Mouse (Mus musculus) hindbrain, postnatal 0 days (tissue): ENCODE data around the gene Dgkq. TPM values are rescaled to one million over a fixed set of nuclear protein-coding genes. Genes with fewer than 3 reads are reported as not detected.

Experiments used
- ATAC-seq: fragments of 200-750 bp; cut with Nextera tagmentation; 2 replicates; pipeline ENCODE4 v1.8.0; 2017; ENCODE audit warnings: mild to moderate bottlenecking, moderate TSS enrichment, moderate library complexity
- DNase-seq: peaks from one replicate; pipeline ENCODE4 v3.0.0-alpha.2; 2015; ENCODE audit warnings: low spot score
- H3K27ac ChIP-seq: fragments of 300-500 bp; sonication (generic); 2 replicates; pipeline ENCODE4 v1.5.1; 2014; ENCODE audit warnings: mild to moderate bottlenecking
- H3K27me3 ChIP-seq: fragments of 300-500 bp; sonication (generic); 2 replicates; pipeline ENCODE4 v1.6.1; 2014; ENCODE audit warnings: low read length, mixed read lengths; ENCODE audit not compliant: insufficient read depth
- H3K36me3 ChIP-seq: fragments of 300-500 bp; sonication (generic); 2 replicates; pipeline ENCODE4 v1.6.1; 2014; ENCODE audit warnings: low read length, mixed read lengths; ENCODE audit not compliant: insufficient read depth
- H3K4me1 ChIP-seq: fragments of 300-500 bp; sonication (generic); 2 replicates; pipeline ENCODE4 v1.6.1; 2014; ENCODE audit warnings: antibody characterized with exemption, low read length, mixed read lengths; ENCODE audit not compliant: insufficient read depth
- H3K4me2 ChIP-seq: fragments of 300-500 bp; sonication (generic); 2 replicates; pipeline ENCODE4 v1.6.1; 2014; ENCODE audit warnings: low read depth, mild to moderate bottlenecking, low read length, moderate library complexity, mixed read lengths
- H3K4me3 ChIP-seq: fragments of 300-500 bp; sonication (generic); 2 replicates; pipeline ENCODE4 v1.5.1; 2014; ENCODE audit warnings: low read length
- H3K9ac ChIP-seq: fragments of 300-500 bp; sonication (generic); replicated peaks from 2 replicates; pipeline ENCODE4 v1.6.1; 2014; ENCODE audit warnings: mild to moderate bottlenecking, low read length, moderate library complexity, mixed read lengths
- H3K9me3 ChIP-seq: fragments of 300-500 bp; sonication (generic); 2 replicates; pipeline ENCODE4 v1.6.1; 2016; ENCODE audit warnings: low read length, mixed read lengths
- CTCF ChIP-seq: IDR thresholded peaks from 2 replicates; pipeline ENCODE4 v1.5.1; 2016; ENCODE audit warnings: antibody characterized with exemption, control low read depth, low read depth
- WGBS: fragments of 180-500 bp; shearing (Covaris S2); extraction: QIAGEN DNeasy Blood & Tissue Kit; methylation state at CpG from one replicate; pipeline ENCODE4 v1.1.7; 2014; 5-methylcytosine and 5-hydroxymethylcytosine counted together
- polyA plus RNA-seq: library from polyadenylated mRNA; unstranded; fragments of >200 nt; fragmentation: Nextera tagmentation; extraction: Ambion mirVana; gene quantifications from 2 replicates; pipeline ENCODE4 v1.2.1, GENCODE M21; 2015
- total RNA-seq: library from RNA; depleted of rRNA; stranded (reverse); fragments of >200 nt; gene quantifications from 2 replicates; pipeline ENCODE4 v1.2.3, GENCODE M21; 2014

Gene Dgkq
- total and polyA plus RNA-seq, 2 experiments from 2014 or later = 19.3 to 64.4 TPM

DNA sequence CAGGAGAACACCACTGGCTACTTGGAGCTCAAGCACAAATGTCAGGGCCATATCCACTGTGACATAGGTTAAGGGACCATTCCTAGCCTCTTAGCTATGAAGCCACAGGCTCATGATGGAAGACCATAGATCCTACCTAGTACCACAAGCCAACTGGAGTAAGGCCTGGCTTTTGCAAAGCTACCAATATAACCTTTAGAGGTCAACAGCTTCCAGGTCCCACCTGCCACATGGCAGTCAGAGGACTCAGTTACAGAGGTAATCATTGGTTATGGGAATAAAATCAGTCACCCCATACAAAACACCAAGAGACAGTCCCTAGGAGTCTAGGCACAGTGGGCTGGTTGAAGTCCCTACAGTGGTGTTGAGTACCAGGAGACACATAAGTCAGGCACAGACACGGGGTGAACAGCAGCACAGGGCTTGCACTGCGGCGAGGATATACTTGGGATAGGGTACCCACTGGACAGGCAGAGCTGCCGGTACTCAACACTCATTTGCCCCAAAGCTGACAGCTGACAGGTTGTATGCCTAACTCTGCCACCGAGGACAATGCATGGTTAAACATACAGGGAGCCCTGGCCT, 18.2 kb downstream of the Dgkq start:
- H3K27ac ChIP-seq = no peak overlapping the region
- peaks cover 61% of the 10 kb centered on the region for H3K36me3 ChIP-seq
- no peak for TF ChIP-seq CTCF
- DNase-seq (no peak), ATAC-seq (no peak)
- no peaks in the 10 kb centered on the region for H3K9me3 ChIP-seq
- no peak overlapping the region for H3K9ac ChIP-seq
- H3K4me1 ChIP-seq = no peaks in the 10 kb centered on the region
- 76% methylated on average over 5 of the region's 5 CpGs for WGBS
- no peak overlapping the region for H3K4me3 ChIP-seq
- no peak overlapping the region for H3K4me2 ChIP-seq
- H3K27me3 ChIP-seq = no peaks in the 10 kb centered on the region

DNA sequence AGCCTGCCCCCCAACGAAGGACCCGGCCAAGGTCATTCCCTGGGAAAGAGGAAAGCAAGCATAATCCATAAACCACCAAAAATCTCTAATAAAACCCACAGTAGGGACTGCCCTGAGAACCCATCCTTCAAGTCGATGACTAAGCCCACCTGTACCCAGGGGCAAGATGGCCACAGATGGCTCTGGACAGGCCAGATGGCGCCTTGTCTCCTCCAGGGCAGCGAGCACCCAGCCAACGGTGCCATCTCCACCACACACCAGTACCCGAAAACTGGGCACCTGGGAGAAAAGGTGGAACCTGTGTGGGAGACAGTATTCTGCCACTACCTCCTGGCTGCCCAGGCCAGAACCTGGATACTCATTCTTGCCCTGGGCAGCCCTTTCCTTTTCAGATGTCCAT, 19.1 kb downstream of the Dgkq start:
- 0 out of 2 replicates have a peak overlapping the region, but pooled peaks have one; percentile 9 for H3K9ac ChIP-seq
- H3K4me3 ChIP-seq = no peak overlapping the region
- H3K4me1 ChIP-seq = no peaks in the 10 kb centered on the region
- no peak for ATAC-seq
- no peaks in the 10 kb centered on the region for H3K9me3 ChIP-seq
- WGBS = 89% methylated on average over 7 of the region's 7 CpGs
- no peak overlapping the region for H3K27ac ChIP-seq
- H3K27me3 ChIP-seq = no peaks in the 10 kb centered on the region
- no peak for DNase-seq
- H3K36me3 ChIP-seq = peaks cover 53% of the 10 kb centered on the region
- no peak for TF ChIP-seq CTCF
- H3K4me2 ChIP-seq = no peak overlapping the region

DNA sequence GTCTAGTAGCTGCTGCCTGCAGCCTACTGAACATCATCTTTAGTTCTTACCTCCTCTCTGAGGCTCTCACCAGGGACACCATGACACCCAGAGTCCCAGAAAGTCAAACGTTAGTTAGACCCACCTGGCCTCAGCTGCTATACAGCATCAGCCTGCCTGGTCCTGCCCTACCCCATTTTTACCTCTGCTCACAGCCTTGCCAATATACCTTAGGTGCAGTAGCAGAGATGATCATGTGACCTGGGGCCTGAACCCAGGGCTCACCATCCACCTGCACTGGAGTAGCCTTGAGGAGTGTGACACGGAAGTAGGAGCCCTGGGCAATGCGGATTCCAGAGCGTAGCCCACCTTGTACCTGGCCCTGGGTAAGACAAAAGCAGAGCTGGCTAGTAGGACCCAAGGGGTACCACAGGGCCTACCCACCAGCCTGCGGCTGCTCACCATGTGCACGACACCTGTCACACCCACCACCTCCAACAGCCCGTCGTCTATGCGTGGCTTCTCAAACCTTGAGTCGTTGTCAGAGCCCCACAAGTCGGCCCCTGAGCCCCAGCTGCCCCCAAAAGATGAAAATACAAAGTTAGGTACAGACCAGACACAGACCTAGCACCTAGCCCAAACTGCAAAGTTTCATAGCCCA, 20.4 kb downstream of the Dgkq start:
- 94% methylated on average over 11 of the region's 11 CpGs for WGBS
- no peak for ATAC-seq

DNA sequence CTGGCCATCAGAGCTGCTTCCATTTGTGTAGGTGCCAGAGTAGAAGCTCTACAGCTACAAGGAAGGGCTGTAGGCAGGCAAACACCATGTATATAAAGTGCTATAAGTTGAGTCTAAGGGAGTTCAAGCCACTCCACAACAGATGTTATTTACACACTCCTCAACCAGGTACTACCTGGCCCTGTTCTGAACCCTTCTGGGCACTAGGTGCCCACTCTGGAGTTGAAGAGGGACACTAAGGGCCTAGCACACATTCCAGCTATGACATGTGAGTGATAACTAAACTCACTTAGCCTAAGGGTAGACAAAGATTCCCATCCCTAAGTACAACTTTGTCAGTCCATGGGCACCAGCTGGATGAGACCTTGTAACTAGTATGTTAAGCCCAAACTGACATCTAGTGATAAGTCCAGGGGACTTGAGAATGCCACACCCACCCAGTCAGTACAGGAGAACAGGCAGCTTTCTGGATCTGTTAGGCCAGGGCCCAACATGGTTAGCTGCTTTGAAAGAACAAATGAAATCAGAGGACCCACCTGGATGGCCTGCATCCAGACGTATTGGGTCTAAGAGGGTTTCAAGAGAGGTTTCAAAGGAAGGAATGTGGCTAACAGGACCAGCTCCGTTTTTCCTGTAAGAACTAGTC, 21.5 kb downstream of the Dgkq start:
- ATAC-seq = no peak
- Histone ChIP-seq H3K4me2 (no peak overlapping the region), H3K36me3 (peaks cover 40% of the 10 kb centered on the region), H3K27ac (no peak overlapping the region), H3K9ac (no peak overlapping the region), H3K4me3 (no peak overlapping the region), H3K9me3 (no peaks in the 10 kb centered on the region), H3K4me1 (no peaks in the 10 kb centered on the region), H3K27me3 (no peaks in the 10 kb centered on the region)
- WGBS = 90% methylated on average over 2 of the region's 2 CpGs
- no peak for DNase-seq
- TF ChIP-seq CTCF = no peak

More for the DNA sequence above, 20.4 kb downstream of the Dgkq start:
- H3K27me3 ChIP-seq = no peaks in the 10 kb centered on the region
- no peak overlapping the region for H3K9ac ChIP-seq
- H3K4me1 ChIP-seq = no peaks in the 10 kb centered on the region
- H3K9me3 ChIP-seq = no peaks in the 10 kb centered on the region
- H3K27ac ChIP-seq = no peak overlapping the region
- TF ChIP-seq CTCF = no peak
- H3K36me3 ChIP-seq = peaks cover 46% of the 10 kb centered on the region
- no peak overlapping the region for H3K4me2 ChIP-seq
- no peak for DNase-seq
- H3K4me3 ChIP-seq = no peak overlapping the region

DNA sequence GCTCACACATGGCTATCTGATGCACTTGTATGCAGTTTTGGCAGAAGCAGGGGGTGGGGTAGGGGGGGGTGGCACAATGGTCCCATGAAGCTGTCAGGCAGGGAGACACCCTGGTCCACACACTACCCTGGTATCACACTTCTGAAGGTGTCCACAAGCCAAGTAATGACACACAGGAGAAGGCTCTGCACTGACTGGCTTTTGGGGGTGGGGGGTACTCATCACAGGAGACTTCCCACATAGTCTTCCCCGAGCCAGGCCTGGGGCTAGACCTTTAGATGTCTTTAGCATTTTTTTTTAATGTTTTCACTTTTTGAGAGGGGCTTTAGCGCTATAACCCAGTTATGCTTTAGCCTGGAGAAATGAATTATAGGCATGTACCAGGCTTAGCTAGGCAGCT, 22.2 kb downstream of the Dgkq start:
- Histone ChIP-seq H3K9me3 (no peaks in the 10 kb centered on the region), H3K36me3 (peaks cover 43% of the 10 kb centered on the region), H3K4me1 (no peaks in the 10 kb centered on the region), H3K27ac (no peak overlapping the region), H3K9ac (no peak overlapping the region), H3K27me3 (no peaks in the 10 kb centered on the region), H3K4me2 (no peak overlapping the region), H3K4me3 (no peak overlapping the region)
- WGBS = 83% methylated on average over 2 of the region's 2 CpGs
- no peak for DNase-seq
- ATAC-seq = no peak
- TF ChIP-seq CTCF = no peak

DNA sequence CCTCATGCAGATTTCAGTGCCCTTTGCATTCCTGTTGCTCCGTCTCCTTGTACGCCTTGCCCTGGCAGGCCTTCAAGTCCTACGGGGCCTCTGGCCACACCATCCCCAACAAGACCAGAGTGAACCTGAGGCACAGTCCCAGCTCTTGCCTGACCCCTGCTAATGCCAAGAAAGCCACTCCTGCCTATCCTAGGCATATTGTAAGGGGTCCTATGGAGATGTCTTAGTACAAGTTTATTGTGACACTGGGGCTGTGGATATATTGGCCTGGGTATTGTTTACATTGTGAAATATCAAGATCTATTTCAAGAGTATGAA, 23.2 kb downstream of the Dgkq start:
- Histone ChIP-seq H3K4me3 (no peak overlapping the region), H3K27ac (no peak overlapping the region), H3K4me1 (no peaks in the 10 kb centered on the region), H3K9me3 (no peaks in the 10 kb centered on the region), H3K4me2 (no peak overlapping the region), H3K36me3 (peaks cover 46% of the 10 kb centered on the region), H3K9ac (no peak overlapping the region), H3K27me3 (no peaks in the 10 kb centered on the region)
- ATAC-seq (no peak), DNase-seq (no peak)
- no peak for TF ChIP-seq CTCF
- 74% methylated on average over 3 of the region's 3 CpGs for WGBS
